Mouse (Mus musculus) lung, postnatal 25 days (tissue): ENCODE measurements around the gene Nrxn2.

Experiments
- DNase-seq: peaks from one replicate; pipeline ENCODE4 v3.0.0; 2022; ENCODE audit warnings: low spot score

Nrxn2 gene

DNA sequence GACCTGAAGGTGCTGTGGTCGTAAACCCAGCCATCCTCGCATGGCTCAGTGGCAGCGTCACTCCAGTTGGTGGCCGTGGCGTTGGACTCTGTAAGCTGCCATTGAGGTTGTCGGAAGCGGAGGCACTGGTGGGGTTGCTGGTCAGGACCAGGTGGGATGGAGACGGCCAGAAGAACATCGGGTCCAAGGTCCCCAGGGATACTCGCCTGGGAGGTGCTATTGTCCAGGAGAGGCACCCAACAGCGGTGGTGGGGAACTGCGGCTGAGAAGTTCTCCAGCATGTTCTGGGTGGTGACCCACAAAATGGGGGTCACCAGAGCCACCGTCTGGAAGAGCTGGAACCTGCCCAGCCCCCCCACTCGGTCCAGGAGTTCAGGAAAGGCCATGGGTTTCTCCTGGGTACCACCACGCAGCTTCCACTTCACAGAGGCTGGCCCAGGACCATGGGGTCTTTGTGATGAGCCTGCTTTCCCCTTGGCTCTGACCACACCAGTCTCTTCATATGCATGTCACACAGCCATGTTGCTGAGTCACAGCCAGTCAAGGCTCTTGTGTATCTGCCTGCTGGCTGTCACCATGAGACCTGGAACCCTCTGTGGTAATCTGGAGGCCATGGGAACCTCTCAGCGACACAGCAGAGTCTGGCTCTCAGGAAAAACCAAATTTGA is 124.0 kb downstream of the Nrxn2 start, which contains the start of gene Slc22a12:
TSS of gene Slc22a12 (minus strand) at position 666 of the 668 bp plus-strand sequence.
- no peak for DNase-seq

DNA sequence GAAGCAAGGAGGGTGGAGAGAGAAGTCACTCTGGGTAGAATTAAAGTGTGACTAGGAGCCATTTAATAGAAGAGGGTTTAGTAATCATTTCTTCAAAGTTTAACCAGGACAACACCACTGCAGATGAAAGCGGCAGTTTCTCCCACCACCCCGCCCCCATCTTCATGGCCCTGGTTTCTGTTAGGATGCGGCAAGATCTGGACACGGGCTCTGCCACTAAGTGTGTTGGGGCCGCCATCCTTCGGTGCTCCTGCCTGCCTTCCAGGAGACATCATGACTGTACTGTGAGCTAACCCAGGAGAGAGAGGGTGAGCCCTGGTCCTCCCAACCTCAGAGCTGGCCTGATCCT is 124.5 kb downstream of the Nrxn2 start:
- no peak for DNase-seq

DNA sequence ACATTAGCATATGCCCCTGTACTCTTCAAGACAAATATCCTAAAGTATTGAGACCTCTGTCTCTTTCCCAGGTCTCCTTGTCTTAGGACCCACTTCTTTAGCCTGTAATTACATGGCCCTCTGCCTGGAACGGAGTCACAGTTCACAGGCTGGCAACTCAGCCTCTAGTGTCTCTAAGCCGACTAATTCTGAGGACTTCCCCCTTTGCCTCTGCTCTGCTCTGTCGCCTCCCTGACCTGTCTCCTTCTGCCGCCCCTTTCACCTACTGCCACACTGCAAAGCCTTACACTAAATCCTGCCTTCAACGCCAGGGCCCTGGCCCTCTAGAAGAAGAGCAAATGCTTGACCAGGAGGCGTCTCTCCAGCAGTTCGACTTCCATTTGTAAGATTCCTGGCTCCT is 125.0 kb downstream of the Nrxn2 start:
- DNase-seq, result no peak

DNA sequence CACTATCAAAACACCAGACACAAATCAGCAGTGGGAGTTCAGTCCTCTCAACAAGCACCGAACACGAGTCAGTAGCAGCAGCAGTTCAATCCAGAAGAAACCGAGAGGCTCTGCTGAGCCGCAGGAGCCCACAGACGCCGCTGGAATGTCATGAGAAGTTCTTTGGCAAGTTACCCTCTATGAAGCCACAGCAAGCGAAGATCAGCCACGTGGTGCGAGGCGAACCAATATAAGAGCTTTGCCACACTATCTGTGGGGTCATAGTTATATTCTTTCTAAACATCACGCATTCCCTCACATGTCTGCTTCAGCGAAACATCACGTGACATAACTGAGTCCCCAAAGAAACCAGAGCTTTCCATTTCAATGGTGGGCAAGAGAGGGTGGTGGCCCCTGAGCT is 126.2 kb downstream of the Nrxn2 start:
- DNase-seq, result no peak

DNA sequence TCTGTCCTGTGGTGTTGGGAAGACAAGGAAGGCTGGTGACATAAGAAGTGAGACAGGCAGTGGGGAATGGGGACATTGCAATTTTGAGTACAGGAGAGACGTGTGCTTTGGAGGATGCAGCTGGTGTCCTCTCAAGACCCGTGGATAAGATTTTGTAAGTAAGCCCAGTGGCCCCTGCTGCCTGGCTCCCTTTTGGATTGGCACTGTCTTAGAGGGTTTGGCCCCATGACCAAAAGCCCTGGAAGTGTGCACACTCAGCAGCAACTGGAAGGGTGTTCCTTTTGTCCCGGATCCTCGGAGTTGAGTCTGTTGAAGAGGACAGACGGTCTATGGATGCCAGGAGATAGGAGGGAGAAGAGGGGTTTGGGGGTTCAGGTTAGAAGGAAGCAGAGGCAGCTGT is 127.0 kb downstream of the Nrxn2 start:
- DNase-seq, result no peak

DNA sequence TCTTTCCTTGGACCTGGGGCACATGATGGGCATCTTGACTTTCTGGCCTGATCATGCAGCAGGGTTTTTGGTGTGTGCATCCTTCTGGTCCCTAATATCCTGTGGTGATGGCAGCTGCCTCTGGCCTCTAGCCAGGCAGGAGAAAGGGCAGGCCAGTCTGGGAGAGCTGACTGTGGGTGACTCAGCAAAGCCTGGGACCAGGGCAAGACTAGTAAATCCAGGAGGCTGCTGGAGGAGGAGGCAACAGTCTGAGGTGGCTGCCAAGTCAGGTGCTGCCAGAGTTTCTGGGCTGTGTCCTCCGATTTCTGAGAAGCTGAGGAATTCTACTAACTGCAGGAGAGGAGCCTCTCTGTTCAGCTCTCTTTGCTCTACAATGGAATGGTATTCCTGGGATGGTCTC is 127.6 kb downstream of the Nrxn2 start:
- DNase-seq, result no peak

DNA sequence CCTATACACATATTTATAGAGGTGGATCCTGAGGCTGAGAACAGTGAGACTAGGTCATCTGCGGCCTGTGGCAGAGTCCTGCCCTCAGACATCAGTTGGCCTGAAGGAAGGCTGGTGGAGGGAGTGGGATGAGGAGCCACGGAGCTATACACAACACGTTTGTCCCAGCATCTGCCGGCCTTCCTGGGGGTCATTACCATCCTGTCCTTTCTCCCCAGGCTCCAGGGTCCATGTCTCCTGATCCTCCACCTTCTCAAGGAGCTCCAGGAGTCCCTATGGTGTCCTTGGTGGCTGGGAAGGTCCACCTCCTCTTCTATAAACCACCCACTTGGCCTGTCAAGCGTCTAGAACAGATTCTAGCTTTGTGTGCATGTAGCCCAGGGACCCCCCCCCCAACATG is 129.3 kb downstream of the Nrxn2 start:
- no peak for DNase-seq

DNA sequence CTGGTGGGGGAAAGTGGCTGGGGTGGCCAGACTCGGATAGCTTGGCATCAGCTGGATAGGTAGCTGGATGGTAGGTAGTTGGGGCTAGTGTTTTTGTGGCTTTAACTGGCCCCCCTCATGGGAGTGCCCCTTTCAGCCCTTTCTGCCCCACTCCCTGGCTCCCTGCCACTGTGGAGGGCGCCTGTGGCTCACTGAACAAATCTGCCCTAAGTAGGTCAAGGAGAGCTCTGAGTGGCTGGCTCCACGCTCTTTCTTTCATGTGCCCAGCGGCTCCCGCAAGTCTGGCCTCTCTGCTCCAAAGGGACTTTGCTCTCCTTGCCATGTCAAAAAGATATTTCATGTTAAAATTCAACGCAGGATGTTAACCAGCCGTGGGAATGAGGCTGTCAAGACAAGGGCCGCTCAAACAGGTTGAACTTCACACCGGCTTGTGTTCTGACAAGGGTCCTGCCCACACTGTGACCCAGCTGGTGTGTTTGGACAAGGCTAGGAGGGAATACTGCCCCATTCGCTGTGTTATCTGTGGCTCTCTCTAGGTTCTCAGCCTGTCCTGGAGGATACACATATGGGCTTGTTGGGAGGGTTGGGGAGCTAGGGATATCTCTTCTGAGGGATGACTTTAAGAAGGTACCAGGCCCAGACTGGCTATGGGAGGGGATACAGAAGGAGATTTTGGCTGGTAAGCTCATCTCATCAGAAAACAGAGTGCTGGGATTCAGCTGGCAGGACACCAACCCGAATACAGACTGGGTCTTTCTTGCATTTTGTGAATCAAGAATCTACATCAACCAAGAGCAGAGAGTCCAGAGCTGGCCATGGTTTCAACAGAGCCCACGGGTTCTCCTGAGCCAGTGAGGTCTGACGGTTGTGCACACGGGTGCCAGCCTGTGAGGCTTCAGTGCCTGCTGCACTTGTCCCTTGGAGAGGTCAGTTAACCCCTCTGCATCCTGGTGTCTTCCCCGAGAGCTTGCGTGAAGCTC is 130.2 kb downstream of the Nrxn2 start:
- no peak for DNase-seq

DNA sequence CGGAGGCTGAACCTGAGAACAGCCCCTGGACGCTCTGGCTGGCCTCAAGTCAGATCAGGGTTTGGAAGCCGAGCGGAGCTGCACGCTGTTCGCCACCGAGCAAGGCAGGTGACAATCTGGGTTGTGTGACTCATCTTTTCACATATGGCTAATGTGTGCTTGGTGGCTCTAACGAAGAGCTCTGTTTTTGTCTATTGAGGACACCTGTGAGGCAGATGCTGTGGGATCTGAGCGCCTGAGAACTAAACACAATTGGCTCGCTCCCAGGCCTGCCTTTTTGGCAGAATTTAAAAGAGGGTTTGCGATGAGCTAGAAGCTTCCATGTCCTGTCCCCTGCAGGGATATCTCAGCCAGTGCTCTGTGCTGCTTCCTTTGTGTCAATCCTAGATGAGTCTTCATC is 131.0 kb downstream of the Nrxn2 start:
- DNase-seq, result no peak

DNA sequence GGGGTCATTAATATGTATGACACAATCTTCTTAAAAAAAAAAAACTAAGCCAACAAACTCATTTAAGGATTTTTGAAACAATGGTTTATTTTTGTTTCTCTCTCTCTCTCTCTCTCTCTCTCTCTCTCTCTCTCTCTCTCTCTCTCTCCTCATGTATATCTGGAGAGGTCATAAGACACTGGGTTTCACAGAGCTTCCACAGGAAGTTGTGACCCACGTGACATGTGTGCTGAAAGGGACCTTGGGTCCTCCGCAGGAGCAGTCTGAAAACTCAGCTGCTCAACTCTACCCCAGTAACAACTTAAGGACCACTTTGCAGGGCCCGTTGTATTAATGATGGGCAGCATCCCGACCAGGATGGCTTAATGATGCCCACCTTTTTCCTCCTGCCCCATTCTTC is 132.7 kb downstream of the Nrxn2 start:
- no peak for DNase-seq

DNA sequence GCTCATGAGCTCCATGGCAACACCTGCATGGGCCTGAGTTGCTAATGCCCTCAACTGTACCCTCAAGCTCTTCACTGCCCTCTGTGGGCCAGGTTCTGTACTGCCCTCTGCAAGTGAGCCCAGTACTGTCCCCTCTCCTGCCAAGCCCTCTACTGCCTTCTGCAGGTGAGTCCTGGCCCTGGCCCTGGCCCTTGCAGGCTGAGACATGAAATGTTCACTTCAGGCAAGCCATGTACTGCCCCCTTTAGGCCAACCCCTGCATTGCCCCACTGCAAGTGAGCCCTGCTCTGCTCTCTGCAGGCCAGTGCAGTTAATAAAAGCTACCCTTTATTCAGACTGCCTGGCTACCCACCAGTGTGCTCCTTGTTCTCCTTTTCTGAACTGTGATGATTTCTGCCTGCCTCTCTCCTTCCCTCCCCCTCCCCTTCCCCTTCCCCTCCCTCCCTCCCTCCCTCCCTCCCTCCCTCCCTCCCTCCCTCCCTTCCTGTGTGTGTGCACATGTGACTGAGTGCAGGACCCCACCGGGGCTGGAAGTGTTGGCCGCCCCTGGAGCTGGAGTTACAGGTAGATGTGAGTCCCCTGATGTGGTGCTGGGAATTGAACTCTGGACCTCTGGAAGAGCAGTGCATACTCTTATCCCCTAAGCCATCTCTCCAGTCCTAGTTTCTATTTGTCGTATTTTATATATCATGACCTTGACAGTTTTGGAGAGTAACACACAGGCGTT is 133.9 kb downstream of the Nrxn2 start:
- peak; percentile 44 for DNase-seq

DNA sequence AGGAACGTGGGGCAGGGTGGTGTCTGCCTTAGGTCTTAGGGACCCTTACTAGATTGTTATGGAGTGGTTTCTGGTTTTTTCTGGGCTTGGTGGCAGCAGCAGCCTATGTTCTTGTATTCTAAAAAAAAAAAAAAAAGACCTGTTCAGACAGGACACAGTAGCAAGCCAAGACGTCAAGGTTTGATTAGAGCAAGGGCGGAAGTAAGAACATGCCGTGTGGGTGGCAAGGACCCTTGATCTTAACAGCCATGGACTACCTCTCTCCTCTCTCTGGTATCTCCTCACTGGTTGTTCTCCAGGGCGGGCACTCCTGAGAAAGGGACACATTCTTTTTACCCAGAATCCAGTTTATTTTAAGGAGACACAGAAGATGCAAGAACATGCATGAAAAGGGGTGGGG is 134.6 kb downstream of the Nrxn2 start:
- DNase-seq, result no peak

DNA sequence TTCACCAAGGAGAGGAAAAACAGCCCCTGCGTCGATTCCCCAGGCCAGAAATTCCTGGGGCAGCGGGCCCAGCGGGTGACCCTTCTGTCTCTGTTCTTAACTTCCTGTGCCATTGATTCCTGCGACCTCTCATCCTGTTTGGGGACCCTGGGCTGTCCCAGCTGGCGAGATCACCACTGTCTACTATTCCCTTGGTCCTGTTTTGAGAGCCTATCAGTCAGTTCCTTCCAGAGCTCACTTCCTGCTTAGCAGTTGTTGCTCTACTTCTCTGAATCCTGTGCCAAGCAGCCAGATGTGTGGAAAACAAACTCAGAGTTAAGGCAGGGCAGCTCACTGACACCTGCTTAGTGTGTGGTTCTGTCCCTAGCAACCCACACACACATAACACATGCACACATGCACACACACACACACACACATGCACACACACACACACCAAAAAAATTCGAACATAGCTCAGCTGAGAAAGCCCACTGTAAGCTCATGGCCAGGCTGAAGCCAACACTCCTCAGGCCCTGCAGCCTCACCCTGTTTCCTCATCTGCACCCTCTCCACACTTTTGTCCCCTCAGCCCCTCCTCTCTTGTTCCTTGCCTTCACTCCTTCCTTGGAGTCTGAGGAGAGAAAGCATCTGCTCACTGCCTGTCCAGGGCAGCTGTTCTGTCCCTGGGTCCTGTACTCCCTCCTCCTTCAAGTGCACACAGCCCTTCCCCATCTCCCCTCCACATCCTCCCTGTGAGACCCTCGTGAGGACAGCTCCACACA is 135.5 kb downstream of the Nrxn2 start:
- DNase-seq, result peak; percentile 49

DNA sequence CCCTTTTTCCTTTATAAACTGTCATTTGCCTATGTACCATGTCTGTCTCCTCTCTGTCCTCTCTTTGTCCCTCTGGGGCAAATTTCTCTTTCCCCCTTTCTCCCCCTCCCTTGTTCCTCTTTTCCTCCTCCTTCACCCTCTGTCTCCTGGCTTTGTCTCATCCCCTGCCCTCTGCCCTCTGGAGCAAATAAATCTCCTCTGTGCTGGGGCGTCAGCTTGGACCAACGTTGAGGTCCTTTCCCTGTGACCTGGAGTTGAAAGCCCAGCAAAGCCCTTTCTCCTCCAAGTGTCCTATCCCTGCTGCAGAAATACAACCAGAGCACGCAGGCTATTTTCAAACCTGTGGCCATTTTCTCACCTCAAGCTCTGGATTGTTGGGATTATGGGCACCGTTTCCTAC is 141.0 kb downstream of the Nrxn2 start:
- DNase-seq, result no peak

DNA sequence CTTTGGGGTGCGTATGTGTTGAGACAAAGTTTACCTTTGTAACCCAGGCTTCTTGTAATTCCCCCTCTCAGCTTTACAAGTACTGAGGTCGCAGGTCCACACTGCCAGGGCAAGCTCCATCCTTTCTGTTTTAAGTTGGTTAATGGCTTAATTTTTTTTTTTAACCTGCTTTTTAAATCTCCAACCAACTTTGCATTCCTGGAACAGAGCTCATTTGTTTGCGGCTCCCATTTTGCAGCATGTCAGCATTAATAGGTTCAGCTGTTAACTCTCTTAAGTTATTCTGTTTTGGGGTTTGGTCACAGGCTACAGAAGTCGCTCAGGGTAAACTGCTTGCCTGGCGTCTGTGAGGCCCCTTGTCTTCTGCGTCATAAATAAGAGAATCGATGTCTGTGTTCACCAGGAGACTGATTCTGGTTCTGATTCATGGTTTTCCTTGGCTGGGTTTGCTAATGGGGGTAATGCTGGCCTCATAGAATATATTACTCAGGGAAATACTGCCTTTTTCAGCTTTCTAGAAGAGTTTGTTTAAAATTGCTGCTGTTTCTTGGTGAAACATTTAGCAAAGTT is 141.8 kb downstream of the Nrxn2 start:
- no peak for DNase-seq

DNA sequence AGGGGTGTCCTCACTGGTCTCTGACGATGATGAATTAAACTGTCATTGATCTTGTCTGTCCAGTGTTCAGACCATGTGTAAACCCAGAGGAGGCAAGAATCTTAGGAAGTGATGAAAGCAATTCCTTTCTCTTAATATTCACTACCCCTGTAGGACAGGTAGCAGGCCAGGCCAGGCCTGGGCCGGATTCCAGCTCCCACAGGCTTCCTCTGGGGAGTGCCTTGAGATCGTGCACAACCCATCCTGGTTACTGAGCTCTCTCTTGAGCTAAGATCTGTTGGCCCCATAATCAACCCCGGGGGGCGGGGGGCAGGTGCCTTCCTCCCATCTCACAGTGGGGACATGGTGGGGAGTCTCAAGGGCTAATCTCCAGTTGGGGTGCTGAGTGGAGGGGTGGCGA is 146.6 kb downstream of the Nrxn2 start:
- no peak for DNase-seq

DNA sequence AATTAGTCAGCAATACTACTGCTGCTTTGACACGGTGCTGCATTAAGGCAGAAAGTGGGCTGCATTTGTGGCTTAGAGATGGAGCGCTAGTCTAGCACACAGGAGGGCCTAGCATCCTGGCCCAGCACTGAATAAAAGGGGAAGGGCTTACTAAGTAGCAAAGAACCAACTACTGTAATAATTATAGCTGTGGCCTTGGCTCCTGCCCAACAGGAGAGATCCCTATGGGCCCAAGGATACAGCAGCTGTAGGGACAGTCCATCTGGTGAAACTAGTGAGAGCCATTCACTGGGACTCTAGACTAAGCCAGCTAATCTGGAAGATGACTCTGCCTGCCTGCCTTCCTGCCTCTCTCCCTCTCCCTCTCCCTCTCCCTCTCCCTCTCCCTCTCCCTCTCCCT is 147.9 kb downstream of the Nrxn2 start:
- no peak for DNase-seq

DNA sequence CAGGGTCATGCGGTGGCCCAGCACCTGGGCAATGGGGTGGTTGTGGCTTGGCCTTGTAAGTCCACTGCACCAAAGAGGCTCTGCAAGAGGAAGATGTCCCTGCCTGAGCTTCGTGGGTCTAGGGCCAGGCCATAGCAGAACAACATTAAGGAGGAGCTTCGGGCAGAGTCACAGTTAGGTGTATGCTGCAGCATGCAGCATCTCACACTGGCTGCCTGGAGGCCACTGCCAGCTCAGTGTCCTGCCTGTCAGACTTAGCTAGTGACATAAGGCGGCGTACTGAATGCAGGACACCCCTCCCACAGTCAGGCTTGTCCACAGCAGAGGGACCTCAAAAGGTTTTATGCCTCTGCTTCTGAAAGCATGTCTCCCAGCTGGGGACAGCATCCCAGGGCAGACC is 150.5 kb downstream of the Nrxn2 start:
- no peak for DNase-seq

DNA sequence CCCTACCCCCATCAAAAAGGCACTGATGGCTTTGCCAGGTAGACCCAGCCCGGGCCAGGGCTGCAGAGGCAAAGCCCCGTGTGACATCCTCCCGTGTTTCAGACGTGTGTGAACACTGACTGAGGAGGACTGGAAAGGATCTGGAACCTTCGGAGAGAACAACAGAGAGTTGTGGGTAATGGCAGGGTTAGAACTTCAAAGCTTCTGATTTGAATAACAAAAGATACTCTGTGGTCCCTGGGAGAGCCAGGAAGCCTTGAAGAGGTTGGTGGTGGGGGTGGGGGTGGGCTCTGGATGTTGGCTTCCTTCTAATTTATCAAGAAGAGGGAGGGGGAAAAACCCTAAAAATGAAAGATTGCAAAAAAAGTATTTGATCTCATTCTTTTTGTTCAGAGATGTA is 151.0 kb downstream of the Nrxn2 start:
- no peak for DNase-seq

DNA sequence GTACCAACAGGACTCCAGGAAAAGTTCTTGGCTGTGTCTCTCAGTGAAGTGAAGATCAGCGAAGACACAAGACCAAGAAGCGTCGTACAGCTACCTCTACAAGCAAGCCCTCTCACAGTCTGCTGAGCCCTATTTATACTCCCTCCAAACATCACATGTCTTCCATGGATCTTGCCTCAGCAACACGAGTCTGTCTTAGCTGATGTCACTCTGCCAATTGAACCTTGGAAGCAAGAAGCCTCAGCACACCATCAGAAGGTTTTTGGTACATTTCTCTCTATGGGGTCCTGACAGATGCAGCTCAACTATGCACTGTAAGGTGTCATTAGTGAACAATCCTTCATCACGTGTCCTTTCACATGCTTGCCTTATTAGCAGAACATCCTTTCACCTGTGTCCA is 152.9 kb downstream of the Nrxn2 start:
- DNase-seq, result no peak

DNA sequence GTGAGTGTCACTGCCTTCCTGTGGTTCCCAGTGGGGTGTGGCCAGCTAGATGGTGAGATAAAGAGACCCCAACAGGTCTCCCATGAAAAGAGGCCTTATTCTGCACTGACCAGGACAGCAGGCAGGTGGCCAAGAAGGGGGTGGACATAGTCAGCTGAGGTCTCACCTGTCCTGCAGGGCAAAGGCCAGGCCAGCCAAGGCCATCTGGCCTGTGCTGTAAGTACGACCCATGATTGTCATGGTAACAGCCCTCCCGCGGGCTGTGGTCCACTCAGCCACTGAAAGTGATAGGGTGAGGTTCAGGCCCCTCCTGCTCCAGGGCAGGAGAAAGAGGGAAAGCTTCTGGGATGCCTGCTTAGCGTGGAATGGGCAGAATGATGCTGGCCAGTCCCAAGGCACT is 153.5 kb downstream of the Nrxn2 start:
- no peak for DNase-seq
